Mouse (Mus musculus): ENCODE measurements around the gene Actl6b. TPM values are rescaled to one million over a fixed set of nuclear protein-coding genes. Genes with fewer than 3 reads are reported as not detected.
"Not testable (repeated sequence)": the region's sequence is repeated elsewhere in the genome, so short reads cannot be mapped to it uniquely, and the experiment has no call there.

Actl6b gene
- polyA plus RNA-seq, 1 experiment from 2014 or later, result 4.5 TPM

DNA sequence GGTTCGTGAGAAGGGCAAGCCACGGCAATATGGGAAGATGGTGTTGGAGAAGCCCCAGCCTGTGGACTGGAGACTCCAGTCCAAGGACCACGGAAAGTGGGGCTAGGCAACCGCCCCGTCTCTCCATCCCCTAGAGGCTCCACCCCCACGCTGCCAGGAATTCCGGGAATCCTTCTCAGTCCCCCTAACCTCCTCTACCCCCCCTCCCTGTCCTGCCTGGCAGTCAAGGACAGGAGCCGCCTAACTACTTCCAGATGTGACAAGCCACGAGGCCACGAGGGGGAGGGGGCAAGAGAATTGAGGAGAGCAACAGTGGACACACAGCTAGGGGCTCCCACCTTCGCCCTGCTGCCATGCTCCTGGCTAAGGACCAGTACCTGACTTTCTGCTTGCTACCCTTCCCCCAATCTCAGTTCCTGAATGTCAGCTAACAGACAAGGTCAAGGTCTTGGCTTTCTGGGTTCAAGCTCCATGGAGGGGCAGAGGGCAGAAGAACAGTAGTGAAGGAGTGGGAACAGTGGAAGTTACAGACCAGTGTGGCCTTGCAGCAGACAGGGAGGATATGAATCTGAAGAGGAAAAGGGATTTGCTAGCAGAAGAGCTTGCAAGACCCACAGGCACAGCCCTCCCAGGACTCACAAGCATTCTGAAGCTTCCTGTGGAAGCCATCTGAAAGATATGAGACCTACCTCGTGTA, 57.4 kb downstream of the Actl6b start:
- WGBS, result 5% methylated on average over 12 of the region's 12 CpGs
- peak overlapping the region; percentile 83 for H3K27ac ChIP-seq
- peak overlapping the region; percentile 34 for H3K4me3 ChIP-seq (replicated peaks)
- H3K27me3 ChIP-seq (replicated peaks), result no peaks in the 10 kb centered on the region
- ATAC-seq (ENCODE audit: insufficient read depth, low FRiP score, low read depth), result peak; percentile 40; the same call in 1 of the 2 replicates
- peak overlapping the region; percentile 49 for H3K4me2 ChIP-seq
- no peaks in the 10 kb centered on the region for H3K36me3 ChIP-seq
- no peaks in the 10 kb centered on the region for H3K9me3 ChIP-seq
- 0 out of 2 replicates have a peak overlapping the region, but pooled peaks have one; percentile 5 for H3K9ac ChIP-seq
- peaks cover 52% of the 10 kb centered on the region for H3K4me1 ChIP-seq

DNA sequence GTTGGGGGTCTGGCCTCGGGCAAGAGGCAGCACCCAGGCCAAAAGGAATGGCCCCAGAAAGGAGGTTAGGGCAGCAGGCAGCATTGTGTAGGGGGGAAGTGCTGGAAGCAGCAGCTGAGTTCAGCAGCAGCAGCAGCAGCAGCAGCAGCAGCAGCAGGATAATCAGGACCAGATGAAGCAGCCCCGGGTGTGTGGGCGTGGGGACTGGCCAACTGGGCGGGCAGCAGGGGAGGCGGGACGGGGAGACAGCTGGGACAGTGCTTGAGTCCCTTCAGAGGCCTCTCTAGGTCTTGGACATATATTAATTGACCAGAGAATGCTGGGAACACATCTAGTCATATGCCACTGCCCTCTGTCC, 57.9 kb downstream of the Actl6b start:
- no peaks in the 10 kb centered on the region for H3K9me3 ChIP-seq
- 11% methylated on average over 6 of the region's 6 CpGs for WGBS
- ATAC-seq (ENCODE audit: insufficient read depth, low FRiP score, low read depth), result 0 out of 2 replicates have a peak, but pooled peaks have one; percentile 36
- H3K36me3 ChIP-seq, result no peaks in the 10 kb centered on the region
- peak overlapping the region; percentile 83 for H3K27ac ChIP-seq
- peak overlapping the region; percentile 49 for H3K4me2 ChIP-seq
- H3K27me3 ChIP-seq (replicated peaks), result no peaks in the 10 kb centered on the region
- H3K9ac ChIP-seq, result 0 out of 2 replicates have a peak overlapping the region, but pooled peaks have one; percentile 5
- peaks cover 52% of the 10 kb centered on the region for H3K4me1 ChIP-seq
- H3K4me3 ChIP-seq (replicated peaks), result peak overlapping the region; percentile 34

DNA sequence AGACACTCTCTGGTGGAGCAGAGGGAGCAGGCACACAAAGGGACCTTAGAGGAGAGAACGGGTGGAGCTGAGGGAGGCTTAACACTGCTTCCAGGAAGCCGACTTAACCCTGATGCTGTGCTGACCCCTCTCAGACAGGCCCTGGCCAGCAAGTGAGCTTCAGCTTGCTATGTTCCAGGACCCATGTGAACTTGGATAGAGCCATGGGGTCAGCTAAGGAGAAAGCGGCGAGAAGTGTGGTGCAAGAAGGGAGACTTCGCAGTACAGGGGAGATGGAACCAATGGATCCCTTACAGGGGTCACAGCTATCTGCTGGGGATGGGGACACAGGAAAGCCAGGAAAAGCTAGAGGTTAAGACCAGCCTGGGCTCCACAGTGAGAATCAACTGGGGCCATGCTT, 59.8 kb downstream of the Actl6b start:
- WGBS, result 63% methylated on average over 5 of the region's 5 CpGs
- H3K27ac ChIP-seq, result peak overlapping the region; percentile 72

DNA sequence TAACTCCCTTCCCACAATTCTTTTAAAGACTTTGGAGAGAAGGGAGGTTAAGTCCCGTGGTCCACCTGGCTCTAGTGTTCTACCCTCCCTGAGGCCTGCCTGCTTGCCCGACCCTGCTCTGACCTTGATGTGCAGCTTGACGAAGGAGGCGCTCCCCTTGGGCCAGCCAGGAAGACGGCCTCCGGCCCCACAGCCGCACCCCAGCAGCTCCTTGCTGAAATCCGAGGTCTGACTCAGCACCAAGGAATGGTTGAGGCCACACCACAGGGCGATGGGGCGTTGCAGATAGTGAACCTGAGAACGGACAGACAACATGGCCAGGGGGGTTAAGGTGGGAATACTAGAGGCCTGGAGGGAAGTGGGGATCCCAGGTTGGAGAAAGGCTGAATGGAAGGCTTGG, 60.2 kb downstream of the Actl6b start, which contains the start of gene Pcolce:
Gene Pcolce (minus strand): TSS at position 235 of the 400 bp plus-strand sequence.
- peak within 1 kb of the TSS; percentile 72 for H3K27ac ChIP-seq
- 39% methylated on average over 11 of the region's 11 CpGs for WGBS
- H3K4me2 ChIP-seq, result 0 out of 2 replicates have a peak within 1 kb of the TSS, but pooled peaks have one; percentile 8
- peaks cover 43% of the 10 kb centered on the region for H3K4me1 ChIP-seq
- no peaks in the 10 kb centered on the region for H3K36me3 ChIP-seq
- ATAC-seq (ENCODE audit: insufficient read depth, low FRiP score, low read depth), result peak; percentile 51; the same call in 1 of the 2 replicates
- H3K9ac ChIP-seq, result no peak within 1 kb of the TSS
- H3K27me3 ChIP-seq (replicated peaks), result no peaks in the 10 kb centered on the region
- H3K9me3 ChIP-seq, result no peaks in the 10 kb centered on the region
- H3K4me3 ChIP-seq (replicated peaks), result no peak within 1 kb of the TSS

More for the DNA sequence above, 59.8 kb downstream of the Actl6b start:
- Histone ChIP-seq H3K4me1 (peaks cover 48% of the 10 kb centered on the region), H3K36me3 (no peaks in the 10 kb centered on the region), H3K27me3 (replicated peaks) (no peaks in the 10 kb centered on the region), H3K4me2 (0 out of 2 replicates have a peak overlapping the region, but pooled peaks have one; percentile 8), H3K4me3 (replicated peaks) (no peak overlapping the region), H3K9ac (no peak overlapping the region), H3K9me3 (no peaks in the 10 kb centered on the region)
- ATAC-seq (ENCODE audit: insufficient read depth, low FRiP score, low read depth), result no peak

DNA sequence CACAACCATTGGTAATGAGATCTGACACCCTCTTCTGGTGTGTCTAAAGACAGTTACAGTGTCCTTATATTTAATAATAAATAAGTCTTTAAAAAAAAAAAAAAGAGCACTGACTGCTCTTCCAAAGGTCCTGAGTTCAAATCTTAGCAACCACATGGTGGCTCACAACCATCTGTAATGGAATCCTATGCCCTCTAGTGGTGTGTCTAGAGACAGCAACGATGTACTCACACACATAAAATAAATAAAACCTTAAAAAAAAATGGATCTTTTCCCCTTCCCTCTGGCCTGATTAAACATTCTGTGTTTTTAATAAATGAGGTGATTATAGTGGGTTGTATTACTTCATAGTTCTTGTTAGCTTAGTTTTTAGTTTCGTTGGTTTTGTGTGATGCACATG, 61.6 kb downstream of the Actl6b start:
- not testable (repeated sequence) for ATAC-seq (ENCODE audit: insufficient read depth, low FRiP score, low read depth); H3K27me3 ChIP-seq (replicated peaks); H3K36me3 ChIP-seq; H3K9me3 ChIP-seq; H3K4me2 ChIP-seq; H3K9ac ChIP-seq; H3K4me3 ChIP-seq (replicated peaks); H3K27ac ChIP-seq
- 93% methylated on average over 2 of the region's 2 CpGs for WGBS
- peaks cover 38% of the 10 kb centered on the region for H3K4me1 ChIP-seq

DNA sequence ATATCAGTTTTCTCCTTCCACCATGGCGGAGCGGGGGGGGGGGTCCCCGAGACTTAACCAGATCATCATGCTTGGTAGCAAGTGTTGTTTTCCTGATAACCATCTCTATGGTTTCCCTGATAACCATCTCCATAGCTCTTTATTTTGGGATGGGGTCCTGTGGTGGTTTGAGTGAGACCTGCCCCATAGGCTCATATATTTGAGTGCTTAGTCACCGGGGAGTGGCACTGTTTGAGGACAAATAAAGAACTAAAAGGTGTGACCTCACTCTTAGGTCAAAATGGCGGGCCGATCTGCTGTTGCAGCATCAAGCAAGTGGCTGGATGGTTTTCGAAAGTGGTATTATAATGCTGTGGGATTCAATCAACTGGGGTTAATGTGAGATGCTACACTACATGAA, 62.0 kb downstream of the Actl6b start:
- Histone ChIP-seq H3K27me3 (replicated peaks) (no peaks in the 10 kb centered on the region), H3K4me2 (no peak overlapping the region), H3K4me1 (peaks cover 35% of the 10 kb centered on the region), H3K27ac (no peak overlapping the region), H3K9ac (no peak overlapping the region), H3K9me3 (no peaks in the 10 kb centered on the region), H3K4me3 (replicated peaks) (no peak overlapping the region), H3K36me3 (no peaks in the 10 kb centered on the region)
- 72% methylated on average over 7 of the region's 7 CpGs for WGBS
- no peak for ATAC-seq (ENCODE audit: insufficient read depth, low FRiP score, low read depth)

Small RNA genes lying within 50 kb of the gene (microRNA-seq; reads per million reads assigned to microRNA genes)
- gene Mir6418, result 0.58 reads per million

Other genes starting within 250 kb of the Actl6b start
- 113 and 122 TPM in 2 replicates for gene Srrt, start 245.8 kb upstream of the Actl6b start, polyA plus RNA-seq (2015; fragmentation: Nextera tagmentation; extraction: Ambion mirVana)
- gene Trip6, start 239.1 kb upstream of the Actl6b start, polyA plus RNA-seq (2015; fragmentation: Nextera tagmentation; extraction: Ambion mirVana), result 73.2 and 73.4 TPM in 2 replicates
- 13.0 and 14.5 TPM in 2 replicates for gene Slc12a9, start 219.9 kb upstream of the Actl6b start, polyA plus RNA-seq (2015; fragmentation: Nextera tagmentation; extraction: Ambion mirVana)
- gene Ephb4, start 203.4 kb upstream of the Actl6b start, polyA plus RNA-seq (2015; fragmentation: Nextera tagmentation; extraction: Ambion mirVana), result 35.5 and 41.4 TPM in 2 replicates
- 0.72 and 0.94 TPM in 2 replicates for gene Zan, start 76.5 kb upstream of the Actl6b start, polyA plus RNA-seq (2015; fragmentation: Nextera tagmentation; extraction: Ambion mirVana)
- gene Pop7, start 51.0 kb upstream of the Actl6b start, polyA plus RNA-seq (2015; fragmentation: Nextera tagmentation; extraction: Ambion mirVana), result 52.4 and 54.6 TPM in 2 replicates
- 10.2 and 12.2 TPM in 2 replicates for gene Gigyf1, start 35.0 kb upstream of the Actl6b start, polyA plus RNA-seq (2015; fragmentation: Nextera tagmentation; extraction: Ambion mirVana)
- not detected in 2 replicates for gene Epo, start 20.3 kb upstream of the Actl6b start, polyA plus RNA-seq (2015; fragmentation: Nextera tagmentation; extraction: Ambion mirVana)
- 359 and 366 TPM in 2 replicates for gene Gnb2, start 20.0 kb upstream of the Actl6b start, polyA plus RNA-seq (2015; fragmentation: Nextera tagmentation; extraction: Ambion mirVana)
- gene Tfr2, start 16.3 kb downstream of the Actl6b start, polyA plus RNA-seq (2015; fragmentation: Nextera tagmentation; extraction: Ambion mirVana), result 2.2 and 4.7 TPM in 2 replicates
- 30.6 TPM in 2 replicates for gene Mospd3, start 47.5 kb downstream of the Actl6b start, polyA plus RNA-seq (2015; fragmentation: Nextera tagmentation; extraction: Ambion mirVana)
- gene Pcolce, start 60.3 kb downstream of the Actl6b start, polyA plus RNA-seq (2015; fragmentation: Nextera tagmentation; extraction: Ambion mirVana), result 112 and 115 TPM in 2 replicates
- 0.13 and 0.26 TPM in 2 replicates for gene Fbxo24, start 75.5 kb downstream of the Actl6b start, polyA plus RNA-seq (2015; fragmentation: Nextera tagmentation; extraction: Ambion mirVana)
- 36.0 and 38.5 TPM in 2 replicates for gene Lrch4, start 75.6 kb downstream of the Actl6b start, polyA plus RNA-seq (2015; fragmentation: Nextera tagmentation; extraction: Ambion mirVana)
- 6.6 and 9.4 TPM in 2 replicates for gene Gm20605, start 75.7 kb downstream of the Actl6b start, polyA plus RNA-seq (2015; fragmentation: Nextera tagmentation; extraction: Ambion mirVana)
- gene Sap25, start 87.8 kb downstream of the Actl6b start, polyA plus RNA-seq (2015; fragmentation: Nextera tagmentation; extraction: Ambion mirVana), result 5.8 and 8.9 TPM in 2 replicates
- gene Irs3, start 92.2 kb downstream of the Actl6b start, polyA plus RNA-seq (2015; fragmentation: Nextera tagmentation; extraction: Ambion mirVana), result 0.06 and 0.09 TPM in 2 replicates
- 18.1 and 23.1 TPM in 2 replicates for gene Agfg2, start 131.2 kb downstream of the Actl6b start, polyA plus RNA-seq (2015; fragmentation: Nextera tagmentation; extraction: Ambion mirVana)
- gene Nyap1, start 188.1 kb downstream of the Actl6b start, polyA plus RNA-seq (2015; fragmentation: Nextera tagmentation; extraction: Ambion mirVana), result 2.7 and 2.9 TPM in 2 replicates
- 130 and 138 TPM in 2 replicates for gene Tsc22d4, start 192.2 kb downstream of the Actl6b start, polyA plus RNA-seq (2015; fragmentation: Nextera tagmentation; extraction: Ambion mirVana)
- 22.5 and 26.2 TPM in 2 replicates for gene Ppp1r35, start 225.3 kb downstream of the Actl6b start, polyA plus RNA-seq (2015; fragmentation: Nextera tagmentation; extraction: Ambion mirVana)
- gene Mepce, start 234.1 kb downstream of the Actl6b start, polyA plus RNA-seq (2015; fragmentation: Nextera tagmentation; extraction: Ambion mirVana), result 7.5 and 10.4 TPM in 2 replicates
- 18.3 and 20.5 TPM in 2 replicates for gene Zcwpw1, start 234.3 kb downstream of the Actl6b start, polyA plus RNA-seq (2015; fragmentation: Nextera tagmentation; extraction: Ambion mirVana)